Mouse (Mus musculus): ENCODE measurements around the gene Gng10. TPM values are rescaled to one million over a fixed set of nuclear protein-coding genes. Genes with fewer than 3 reads are reported as not detected.

Gng10 gene
- polyA plus RNA-seq, 1 experiment: 102 TPM

DNA sequence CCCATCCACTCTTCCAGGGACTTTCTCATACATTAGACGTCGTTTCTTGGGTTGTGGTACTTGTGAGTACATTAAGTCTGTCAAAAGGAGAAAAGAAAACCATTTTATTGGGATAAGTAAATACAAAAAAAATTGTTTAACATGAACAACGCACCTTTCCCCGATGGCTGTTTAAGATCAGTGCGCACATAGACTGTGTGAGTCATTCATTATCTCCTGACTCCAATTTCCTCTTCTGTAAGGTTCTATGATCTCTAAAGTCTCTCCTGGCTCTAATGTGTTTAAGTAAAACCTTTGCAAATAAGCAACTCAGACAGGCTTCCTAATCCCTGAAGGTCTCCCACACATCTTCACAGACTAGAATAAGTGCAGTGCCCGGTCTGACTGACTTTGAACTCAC is 9.0 kb downstream of the Gng10 start:
- no peaks in the 10 kb centered on the region for H3K27me3 ChIP-seq (ENCODE audit: control insufficient read depth, insufficient read depth, insufficient read length)
- peaks cover 3% of the 10 kb centered on the region for H3K79me3 ChIP-seq (ENCODE audit: low read depth)
- no peak overlapping the region for H3ac ChIP-seq (ENCODE audit: control insufficient read depth, insufficient read length, low read depth)
- peaks cover 42% of the 10 kb centered on the region for H3K36me3 ChIP-seq (ENCODE audit: control insufficient read depth, insufficient read depth)
- H3K79me2 ChIP-seq (ENCODE audit: control insufficient read depth, insufficient read depth): peaks cover 6% of the 10 kb centered on the region
- no peak overlapping the region for H3K4me3 ChIP-seq (ENCODE audit: insufficient read depth, poor library complexity, severe bottlenecking)
- no peak for TF ChIP-seq FOSL1 (IDR thresholded peaks at IDR 0.05; ENCODE audit: insufficient read depth, low read length, poor library complexity, severe bottlenecking)
- no peak for TF ChIP-seq CTCF (IDR thresholded peaks at IDR 0.05; ENCODE audit: control insufficient read depth, insufficient read depth, insufficient read length)
- TF ChIP-seq MAX (IDR thresholded peaks at IDR 0.05): no peak
- no peak for TF ChIP-seq CEBPB (IDR thresholded peaks at IDR 0.05; ENCODE audit: low read depth)
- no peak for TF ChIP-seq USF1 (IDR thresholded peaks at IDR 0.05; ENCODE audit: low read depth)
- no peak for TF ChIP-seq MYOD1 (IDR thresholded peaks at IDR 0.05; ENCODE audit: control insufficient read depth, insufficient read length, low read depth)
- TF ChIP-seq MYOG (IDR thresholded peaks at IDR 0.05; ENCODE audit: control insufficient read depth, extremely low read depth, insufficient read length): no peak

DNA sequence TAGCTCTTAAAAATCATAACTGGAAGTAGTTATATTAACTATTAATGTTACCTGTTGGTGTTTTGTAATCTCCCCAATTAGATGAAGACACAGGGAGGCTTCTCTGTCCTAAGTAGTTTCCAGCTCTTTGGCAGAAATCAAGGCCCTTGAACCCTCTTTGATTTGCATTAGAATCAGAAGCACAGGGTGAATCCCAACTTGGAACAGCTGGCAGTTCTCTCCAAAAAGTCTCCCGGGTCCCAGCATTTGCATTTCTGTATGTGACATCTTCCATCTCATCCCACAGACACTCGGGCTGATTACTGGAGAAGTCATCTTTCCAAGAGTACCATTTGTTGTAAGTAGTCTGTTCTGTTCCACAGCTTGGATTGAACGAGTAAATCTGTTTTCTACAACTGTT is 12.3 kb downstream of the Gng10 start:
- no peak overlapping the region for H3ac ChIP-seq (ENCODE audit: control insufficient read depth, insufficient read length, low read depth)
- no peaks in the 10 kb centered on the region for H3K27me3 ChIP-seq (ENCODE audit: control insufficient read depth, insufficient read depth, insufficient read length)
- TF ChIP-seq MYOD1 (IDR thresholded peaks at IDR 0.05; ENCODE audit: control insufficient read depth, insufficient read length, low read depth): no peak
- TF ChIP-seq FOSL1 (IDR thresholded peaks at IDR 0.05; ENCODE audit: insufficient read depth, low read length, poor library complexity, severe bottlenecking): no peak
- TF ChIP-seq CEBPB (IDR thresholded peaks at IDR 0.05; ENCODE audit: low read depth): no peak
- no peak for TF ChIP-seq MYOG (IDR thresholded peaks at IDR 0.05; ENCODE audit: control insufficient read depth, extremely low read depth, insufficient read length)
- TF ChIP-seq USF1 (IDR thresholded peaks at IDR 0.05; ENCODE audit: low read depth): no peak
- TF ChIP-seq CTCF (IDR thresholded peaks at IDR 0.05; ENCODE audit: control insufficient read depth, insufficient read depth, insufficient read length): no peak
- TF ChIP-seq MAX (IDR thresholded peaks at IDR 0.05): no peak
- H3K79me3 ChIP-seq (ENCODE audit: low read depth): no peaks in the 10 kb centered on the region
- no peak overlapping the region for H3K4me3 ChIP-seq (ENCODE audit: insufficient read depth, poor library complexity, severe bottlenecking)
- peaks cover 9% of the 10 kb centered on the region for H3K36me3 ChIP-seq (ENCODE audit: control insufficient read depth, insufficient read depth)
- no peaks in the 10 kb centered on the region for H3K79me2 ChIP-seq (ENCODE audit: control insufficient read depth, insufficient read depth)

DNA sequence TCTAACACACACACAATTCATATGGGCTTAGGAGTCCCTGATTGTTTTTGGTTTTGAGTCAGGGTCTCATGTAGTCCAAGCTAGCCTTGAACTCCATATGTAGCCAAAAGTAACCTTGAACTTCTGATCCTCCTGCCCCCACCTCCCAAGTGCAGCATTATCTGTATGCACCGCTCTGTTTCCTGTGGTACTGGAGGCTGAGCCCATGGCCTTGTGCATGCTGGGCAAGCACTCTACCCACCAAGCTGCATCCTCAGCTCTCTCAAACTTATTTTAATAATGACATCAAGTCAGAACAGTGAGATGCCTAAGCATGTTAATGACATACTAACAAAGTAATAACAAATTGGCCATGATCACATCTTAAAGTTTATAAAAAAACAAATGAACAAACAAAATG is 16.2 kb downstream of the Gng10 start:
- no peak for TF ChIP-seq FOSL1 (IDR thresholded peaks at IDR 0.05; ENCODE audit: insufficient read depth, low read length, poor library complexity, severe bottlenecking)
- no peak for TF ChIP-seq MYOD1 (IDR thresholded peaks at IDR 0.05; ENCODE audit: control insufficient read depth, insufficient read length, low read depth)
- no peak for TF ChIP-seq USF1 (IDR thresholded peaks at IDR 0.05; ENCODE audit: low read depth)
- TF ChIP-seq CTCF (IDR thresholded peaks at IDR 0.05; ENCODE audit: control insufficient read depth, insufficient read depth, insufficient read length): no peak
- no peak for TF ChIP-seq MAX (IDR thresholded peaks at IDR 0.05)
- TF ChIP-seq CEBPB (IDR thresholded peaks at IDR 0.05; ENCODE audit: low read depth): no peak
- TF ChIP-seq MYOG (IDR thresholded peaks at IDR 0.05; ENCODE audit: control insufficient read depth, extremely low read depth, insufficient read length): no peak
- Histone ChIP-seq H3K27me3 (ENCODE audit: control insufficient read depth, insufficient read depth, insufficient read length) (no peaks in the 10 kb centered on the region), H3ac (ENCODE audit: control insufficient read depth, insufficient read length, low read depth) (no peak overlapping the region), H3K79me2 (ENCODE audit: control insufficient read depth, insufficient read depth) (no peaks in the 10 kb centered on the region), H3K36me3 (ENCODE audit: control insufficient read depth, insufficient read depth) (no peaks in the 10 kb centered on the region), H3K4me3 (ENCODE audit: insufficient read depth, poor library complexity, severe bottlenecking) (no peak overlapping the region), H3K79me3 (ENCODE audit: low read depth) (no peaks in the 10 kb centered on the region)

DNA sequence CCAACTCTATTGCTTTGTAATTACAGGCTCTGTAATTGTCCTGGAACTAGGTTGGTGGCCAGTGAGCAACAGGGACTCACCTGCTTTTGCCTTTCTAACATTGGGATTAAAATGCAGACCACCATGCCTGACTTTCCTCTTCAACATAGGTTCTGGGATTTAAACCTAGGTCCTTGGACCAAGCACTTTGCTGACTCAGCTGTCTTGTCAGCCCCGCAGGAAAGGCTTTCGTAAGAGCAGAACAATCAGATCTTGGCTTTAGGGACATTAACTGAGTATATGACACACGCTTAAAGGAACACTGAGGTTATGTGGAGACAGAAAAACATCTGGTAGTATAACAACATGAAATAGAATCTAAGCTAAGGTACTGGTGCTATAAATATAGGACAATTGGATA is 23.0 kb downstream of the Gng10 start:
- Histone ChIP-seq H3K4me3 (ENCODE audit: insufficient read depth, poor library complexity, severe bottlenecking) (no peak overlapping the region), H3K79me3 (ENCODE audit: low read depth) (no peaks in the 10 kb centered on the region), H3ac (ENCODE audit: control insufficient read depth, insufficient read length, low read depth) (no peak overlapping the region), H3K79me2 (ENCODE audit: control insufficient read depth, insufficient read depth) (no peaks in the 10 kb centered on the region), H3K27me3 (ENCODE audit: control insufficient read depth, insufficient read depth, insufficient read length) (no peaks in the 10 kb centered on the region), H3K36me3 (ENCODE audit: control insufficient read depth, insufficient read depth) (no peaks in the 10 kb centered on the region)
- TF ChIP-seq MAX (IDR thresholded peaks at IDR 0.05) (no peak), CEBPB (IDR thresholded peaks at IDR 0.05; ENCODE audit: low read depth) (no peak), MYOG (IDR thresholded peaks at IDR 0.05; ENCODE audit: control insufficient read depth, extremely low read depth, insufficient read length) (no peak), USF1 (IDR thresholded peaks at IDR 0.05; ENCODE audit: low read depth) (no peak), FOSL1 (IDR thresholded peaks at IDR 0.05; ENCODE audit: insufficient read depth, low read length, poor library complexity, severe bottlenecking) (no peak), MYOD1 (IDR thresholded peaks at IDR 0.05; ENCODE audit: control insufficient read depth, insufficient read length, low read depth) (no peak), CTCF (IDR thresholded peaks at IDR 0.05; ENCODE audit: control insufficient read depth, insufficient read depth, insufficient read length) (no peak)

DNA sequence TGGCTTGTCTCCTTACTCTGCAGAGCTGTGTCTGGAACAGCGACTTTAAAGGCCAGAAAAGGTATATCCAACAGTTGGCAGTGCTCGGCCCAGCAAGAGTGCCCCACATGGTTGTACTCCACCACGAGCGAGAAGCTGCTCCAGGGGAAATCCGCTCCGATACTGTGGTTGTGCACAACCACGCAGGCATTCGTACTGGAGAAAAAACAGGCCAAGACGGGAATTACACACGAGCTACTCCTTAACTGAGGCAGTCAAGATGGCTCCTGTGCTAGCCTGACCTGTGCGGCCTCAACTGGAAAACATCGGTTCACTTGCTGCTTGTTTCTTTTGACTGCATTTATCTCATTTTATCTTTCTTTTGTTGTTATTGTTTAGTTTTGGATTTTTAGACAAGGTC is 27.6 kb downstream of the Gng10 start:
- TF ChIP-seq MYOD1 (IDR thresholded peaks at IDR 0.05; ENCODE audit: control insufficient read depth, insufficient read length, low read depth): no peak
- no peak for TF ChIP-seq USF1 (IDR thresholded peaks at IDR 0.05; ENCODE audit: low read depth)
- TF ChIP-seq MAX (IDR thresholded peaks at IDR 0.05): no peak
- no peak for TF ChIP-seq MYOG (IDR thresholded peaks at IDR 0.05; ENCODE audit: control insufficient read depth, extremely low read depth, insufficient read length)
- TF ChIP-seq CEBPB (IDR thresholded peaks at IDR 0.05; ENCODE audit: low read depth): no peak
- TF ChIP-seq CTCF (IDR thresholded peaks at IDR 0.05; ENCODE audit: control insufficient read depth, insufficient read depth, insufficient read length): no peak
- no peak overlapping the region for H3ac ChIP-seq (ENCODE audit: control insufficient read depth, insufficient read length, low read depth)

DNA sequence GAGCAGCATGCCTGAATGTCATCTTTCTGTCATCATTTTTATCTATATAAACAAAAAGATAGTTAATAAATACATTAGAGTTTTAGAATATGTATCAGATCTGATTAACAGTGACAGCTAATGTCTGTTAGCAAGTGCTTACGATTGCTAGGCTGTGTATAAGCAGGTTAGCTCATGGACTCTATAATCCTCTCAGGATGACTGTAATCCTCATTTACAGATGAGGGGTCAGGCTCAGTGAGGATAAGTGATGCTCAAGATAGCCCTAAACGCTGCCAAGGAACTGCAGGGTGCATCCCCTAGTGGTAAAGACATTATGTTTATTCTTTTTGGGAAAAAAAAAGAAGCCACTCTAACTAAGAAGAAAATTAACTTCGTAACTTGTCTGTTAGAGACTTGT is 34.4 kb downstream of the Gng10 start:
- H3K27me3 ChIP-seq (ENCODE audit: control insufficient read depth, insufficient read depth, insufficient read length): no peaks in the 10 kb centered on the region
- no peak overlapping the region for H3K4me3 ChIP-seq (ENCODE audit: insufficient read depth, poor library complexity, severe bottlenecking)
- no peaks in the 10 kb centered on the region for H3K79me2 ChIP-seq (ENCODE audit: control insufficient read depth, insufficient read depth)
- no peaks in the 10 kb centered on the region for H3K79me3 ChIP-seq (ENCODE audit: low read depth)
- no peak overlapping the region for H3ac ChIP-seq (ENCODE audit: control insufficient read depth, insufficient read length, low read depth)
- TF ChIP-seq MAX (IDR thresholded peaks at IDR 0.05) (no peak), MYOD1 (IDR thresholded peaks at IDR 0.05; ENCODE audit: control insufficient read depth, insufficient read length, low read depth) (no peak)
- no peaks in the 10 kb centered on the region for H3K36me3 ChIP-seq (ENCODE audit: control insufficient read depth, insufficient read depth)

More for the DNA sequence above, 27.6 kb downstream of the Gng10 start:
- no peaks in the 10 kb centered on the region for H3K79me3 ChIP-seq (ENCODE audit: low read depth)
- no peaks in the 10 kb centered on the region for H3K27me3 ChIP-seq (ENCODE audit: control insufficient read depth, insufficient read depth, insufficient read length)
- H3K79me2 ChIP-seq (ENCODE audit: control insufficient read depth, insufficient read depth): no peaks in the 10 kb centered on the region
- H3K4me3 ChIP-seq (ENCODE audit: insufficient read depth, poor library complexity, severe bottlenecking): no peak overlapping the region
- H3K36me3 ChIP-seq (ENCODE audit: control insufficient read depth, insufficient read depth): no peaks in the 10 kb centered on the region

All from C2C12 (cell line).